Mouse (Mus musculus) neural tube, embryonic 10.5 days (tissue): ENCODE results near the gene Mmrn2.
"Not testable (repeated sequence)": the region's sequence is repeated elsewhere in the genome, so short reads cannot be mapped to it uniquely, and the experiment has no call there.

ENCODE experiments used
- DNase-seq: peaks from one replicate; pipeline ENCODE4 v3.0.0-alpha.2; 2017; ENCODE audit warnings: low spot score; ENCODE audit errors: extremely low spot score

Gene Mmrn2

GRCm38 (mm10) chr14:34401135-34401534 is 25.9 kb downstream of the Mmrn2 start:
- peak; percentile 61 for DNase-seq

- no peak for DNase-seq
Measured at GRCm38 (mm10) chr14:34402871-34403270, 27.6 kb downstream of the Mmrn2 start.

GRCm38 (mm10) chr14:34403424-34403823 is 28.2 kb downstream of the Mmrn2 start:
- DNase-seq, result no peak

GRCm38 (mm10) chr14:34410716-34411115 is 35.5 kb downstream of the Mmrn2 start:
- no peak for DNase-seq

GRCm38 (mm10) chr14:34412164-34412896 is 37.1 kb downstream of the Mmrn2 start:
- no peak for DNase-seq

GRCm38 (mm10) chr14:34416946-34417345 is 41.7 kb downstream of the Mmrn2 start:
- not testable (repeated sequence) for DNase-seq

- no peak for DNase-seq
Measured at GRCm38 (mm10) chr14:34417501-34417900, 42.2 kb downstream of the Mmrn2 start.

- no peak for DNase-seq
Measured at GRCm38 (mm10) chr14:34421078-34421477, 45.8 kb downstream of the Mmrn2 start.

- DNase-seq, result no peak
Measured at GRCm38 (mm10) chr14:34428274-34428673, 53.0 kb downstream of the Mmrn2 start.

- no peak for DNase-seq
Measured at GRCm38 (mm10) chr14:34429069-34429468, 53.8 kb downstream of the Mmrn2 start.

- DNase-seq, result no peak
Measured at GRCm38 (mm10) chr14:34440526-34441066, 65.3 kb downstream of the Mmrn2 start.

- DNase-seq, result no peak
Measured at GRCm38 (mm10) chr14:34442531-34442930, 67.3 kb downstream of the Mmrn2 start.

GRCm38 (mm10) chr14:34444368-34444767 is 69.1 kb downstream of the Mmrn2 start:
- DNase-seq, result no peak

- no peak for DNase-seq
Measured at GRCm38 (mm10) chr14:34444924-34445323, 69.7 kb downstream of the Mmrn2 start.

GRCm38 (mm10) chr14:34445348-34445747 is 70.1 kb downstream of the Mmrn2 start:
- no peak for DNase-seq

- no peak for DNase-seq
Measured at GRCm38 (mm10) chr14:34446624-34447023, 71.4 kb downstream of the Mmrn2 start.

GRCm38 (mm10) chr14:34447659-34448058 is 72.4 kb downstream of the Mmrn2 start:
- DNase-seq, result no peak

- DNase-seq, result no peak
Measured at GRCm38 (mm10) chr14:34448398-34448797, 73.1 kb downstream of the Mmrn2 start.

GRCm38 (mm10) chr14:34449807-34450206 is 74.5 kb downstream of the Mmrn2 start:
- peak; percentile 41 for DNase-seq

GRCm38 (mm10) chr14:34450451-34450850 is 75.2 kb downstream of the Mmrn2 start:
- DNase-seq, result no peak

- DNase-seq, result no peak
Measured at GRCm38 (mm10) chr14:34451872-34452271, 76.6 kb downstream of the Mmrn2 start.

GRCm38 (mm10) chr14:34453648-34454047 is 78.4 kb downstream of the Mmrn2 start:
- peak; percentile 19 for DNase-seq
